Mouse (Mus musculus): Measurements from ENCODE around the gene Gm28539. TPM values are rescaled to one million over a fixed set of nuclear protein-coding genes. Genes with fewer than 3 reads are reported as not detected.
A peak's percentile ranks its signal among the peaks of the same experiment; 100 is the strongest.
"Not testable (repeated sequence)": the region's sequence is repeated elsewhere in the genome, so short reads cannot be mapped to it uniquely, and the experiment has no call there.

The Gm28539 gene
- polyA plus RNA-seq, 1 experiment from 2014 or later: not detected

DNA sequence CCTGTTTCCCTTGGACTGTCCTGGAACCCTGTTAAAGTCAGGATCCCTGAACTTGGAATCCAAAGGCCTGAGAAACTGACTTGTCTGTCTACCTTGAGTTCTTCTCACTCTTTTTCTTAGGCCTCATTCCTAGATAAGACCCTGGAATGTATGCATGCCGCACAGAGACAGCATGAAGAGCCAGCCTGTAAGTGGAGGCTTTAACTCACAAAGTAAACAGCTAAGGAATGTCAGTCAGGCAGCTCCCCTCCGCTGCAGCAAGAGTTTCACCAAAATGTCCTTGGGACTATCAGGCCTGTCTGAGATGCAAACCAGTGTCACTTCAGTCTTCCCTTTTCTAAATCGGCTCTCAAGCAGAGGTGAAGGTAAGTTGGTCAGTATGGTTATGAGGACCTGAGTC lies 134.5 kb downstream of the Gm28539 start:
- H3K9ac ChIP-seq (replicated peaks): no peak overlapping the region
- no peak overlapping the region for H3K27ac ChIP-seq
- WGBS: 90% methylated on average over 3 of the region's 3 CpGs
- no peak overlapping the region for H3K4me3 ChIP-seq (replicated peaks)
- H3K4me1 ChIP-seq (replicated peaks): no peaks in the 10 kb centered on the region
- peaks cover 42% of the 10 kb centered on the region for H3K36me3 ChIP-seq
- H3K9me3 ChIP-seq: 0 out of 2 replicates have a peak, but pooled peaks cover under 1% of the 10 kb centered on the region
- no peak for ATAC-seq (ENCODE audit: insufficient number of reproducible peaks, insufficient read depth, low FRiP score, low TSS enrichment, low read depth)
- H3K4me2 ChIP-seq: no peak overlapping the region
- H3K27me3 ChIP-seq: no peaks in the 10 kb centered on the region

DNA sequence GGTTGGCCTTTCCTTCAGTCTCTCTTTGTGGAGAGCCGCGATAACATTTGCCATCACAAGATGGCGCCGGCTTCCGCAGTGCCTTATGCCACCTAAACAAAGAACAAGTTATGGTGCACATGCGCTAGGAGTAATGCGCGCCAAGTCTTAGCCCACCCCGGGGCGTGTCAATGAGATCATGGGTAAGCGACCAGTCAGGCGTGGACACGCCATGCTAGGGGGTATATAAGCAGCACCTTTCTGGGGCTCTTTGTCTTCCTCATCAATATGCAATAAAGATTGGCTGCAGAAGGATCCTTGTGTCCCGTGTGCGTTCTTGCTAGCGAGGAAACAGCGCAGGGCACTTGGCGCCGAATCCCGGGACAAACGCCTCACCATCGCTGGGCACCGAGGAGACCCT lies 139.3 kb downstream of the Gm28539 start:
- H3K4me3 ChIP-seq (replicated peaks); ATAC-seq (ENCODE audit: insufficient number of reproducible peaks, insufficient read depth, low FRiP score, low TSS enrichment, low read depth); H3K27ac ChIP-seq; H3K4me1 ChIP-seq (replicated peaks); H3K9ac ChIP-seq (replicated peaks); H3K4me2 ChIP-seq; H3K9me3 ChIP-seq; H3K27me3 ChIP-seq: not testable (repeated sequence)
- WGBS: 85% methylated on average over 23 of the region's 23 CpGs
- H3K36me3 ChIP-seq: peaks cover 15% of the 10 kb centered on the region

DNA sequence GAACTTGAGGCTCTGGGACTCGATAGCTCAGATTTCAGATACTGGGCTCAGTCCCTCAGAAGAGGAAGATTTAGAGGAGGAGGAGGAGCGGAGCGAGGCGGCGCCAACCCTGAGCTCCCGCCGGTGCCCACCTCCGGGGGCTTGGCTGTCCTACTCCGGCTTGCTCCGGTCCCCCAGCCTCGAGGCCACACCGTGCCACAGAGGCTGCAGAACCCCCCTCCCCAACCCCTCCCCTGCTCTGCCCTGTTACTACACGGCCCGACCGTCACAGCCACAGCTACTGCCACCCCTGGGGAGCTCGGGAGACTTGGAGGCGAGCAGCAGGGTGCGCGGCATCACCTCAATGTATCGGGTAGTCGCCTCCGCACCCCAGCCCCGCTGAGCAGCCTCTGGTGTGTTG lies 139.9 kb downstream of the Gm28539 start:
- Histone ChIP-seq H3K9me3 (peaks cover 10% of the 10 kb centered on the region; the same call in 1 of the 2 replicates), H3K27me3 (no peaks in the 10 kb centered on the region), H3K9ac (replicated peaks) (no peak overlapping the region), H3K27ac (no peak overlapping the region), H3K4me2 (peak overlapping the region; percentile 13; the same call in 1 of the 2 replicates), H3K4me3 (replicated peaks) (no peak overlapping the region), H3K36me3 (peaks cover 8% of the 10 kb centered on the region), H3K4me1 (replicated peaks) (no peaks in the 10 kb centered on the region)
- 75% methylated on average over 23 of the region's 23 CpGs for WGBS
- no peak for ATAC-seq (ENCODE audit: insufficient number of reproducible peaks, insufficient read depth, low FRiP score, low TSS enrichment, low read depth)

DNA sequence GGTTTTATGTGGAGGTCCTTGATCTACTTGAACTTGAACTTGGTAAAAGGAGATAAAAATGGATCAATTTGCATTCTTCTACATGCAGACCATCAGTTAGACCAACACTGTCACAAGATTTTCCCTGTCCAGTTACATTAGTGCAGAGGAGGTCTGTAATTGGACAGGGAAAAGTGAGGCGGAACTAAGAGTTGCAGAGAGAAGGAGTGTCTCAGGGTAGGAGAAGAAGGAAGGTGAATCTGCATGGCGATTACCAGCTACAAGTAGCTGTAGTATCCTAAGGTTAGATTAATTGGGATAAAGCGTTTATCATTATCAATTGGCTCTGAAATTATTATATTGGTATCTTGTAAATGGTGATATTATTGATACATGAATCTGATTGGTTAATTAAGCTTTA lies 150.0 kb downstream of the Gm28539 start:
- Histone ChIP-seq H3K4me3 (replicated peaks) (no peak overlapping the region), H3K4me1 (replicated peaks) (no peaks in the 10 kb centered on the region)
- 90% methylated on average over 3 of the region's 3 CpGs for WGBS

DNA sequence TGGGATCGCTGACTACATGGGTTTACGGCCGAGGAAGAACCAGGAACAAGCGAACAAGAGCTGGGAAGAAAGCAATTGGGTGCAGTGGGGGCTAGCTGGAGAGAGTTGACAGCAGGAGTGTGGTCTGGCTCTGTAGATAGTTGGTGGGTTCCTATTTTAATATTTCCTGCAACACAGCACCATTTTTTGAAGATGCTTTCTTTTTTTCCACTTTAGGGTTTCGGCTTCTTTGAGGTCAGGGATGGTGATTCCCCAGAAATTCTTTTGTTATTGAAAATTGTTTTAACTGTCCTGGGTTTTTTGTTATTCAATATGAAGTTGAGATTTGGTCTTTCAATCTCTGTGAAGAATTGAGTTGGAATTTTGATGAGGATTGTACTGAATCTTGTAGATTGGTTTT lies 150.5 kb downstream of the Gm28539 start:
- H3K4me1 ChIP-seq (replicated peaks): no peaks in the 10 kb centered on the region
- no peak overlapping the region for H3K4me3 ChIP-seq (replicated peaks)
- no peak overlapping the region for H3K4me2 ChIP-seq
- 88% methylated on average over 5 of the region's 5 CpGs for WGBS
- no peak overlapping the region for H3K9ac ChIP-seq (replicated peaks)
- H3K27me3 ChIP-seq: no peaks in the 10 kb centered on the region
- no peak overlapping the region for H3K27ac ChIP-seq
- no peaks in the 10 kb centered on the region for H3K36me3 ChIP-seq
- H3K9me3 ChIP-seq: no peaks in the 10 kb centered on the region
- no peak for ATAC-seq (ENCODE audit: insufficient number of reproducible peaks, insufficient read depth, low FRiP score, low TSS enrichment, low read depth)

More for the DNA sequence above, 150.0 kb downstream of the Gm28539 start:
- no peaks in the 10 kb centered on the region for H3K9me3 ChIP-seq
- no peak for ATAC-seq (ENCODE audit: insufficient number of reproducible peaks, insufficient read depth, low FRiP score, low TSS enrichment, low read depth)
- H3K27me3 ChIP-seq: no peaks in the 10 kb centered on the region
- H3K27ac ChIP-seq: no peak overlapping the region
- no peak overlapping the region for H3K9ac ChIP-seq (replicated peaks)
- no peaks in the 10 kb centered on the region for H3K36me3 ChIP-seq
- H3K4me2 ChIP-seq: no peak overlapping the region

DNA sequence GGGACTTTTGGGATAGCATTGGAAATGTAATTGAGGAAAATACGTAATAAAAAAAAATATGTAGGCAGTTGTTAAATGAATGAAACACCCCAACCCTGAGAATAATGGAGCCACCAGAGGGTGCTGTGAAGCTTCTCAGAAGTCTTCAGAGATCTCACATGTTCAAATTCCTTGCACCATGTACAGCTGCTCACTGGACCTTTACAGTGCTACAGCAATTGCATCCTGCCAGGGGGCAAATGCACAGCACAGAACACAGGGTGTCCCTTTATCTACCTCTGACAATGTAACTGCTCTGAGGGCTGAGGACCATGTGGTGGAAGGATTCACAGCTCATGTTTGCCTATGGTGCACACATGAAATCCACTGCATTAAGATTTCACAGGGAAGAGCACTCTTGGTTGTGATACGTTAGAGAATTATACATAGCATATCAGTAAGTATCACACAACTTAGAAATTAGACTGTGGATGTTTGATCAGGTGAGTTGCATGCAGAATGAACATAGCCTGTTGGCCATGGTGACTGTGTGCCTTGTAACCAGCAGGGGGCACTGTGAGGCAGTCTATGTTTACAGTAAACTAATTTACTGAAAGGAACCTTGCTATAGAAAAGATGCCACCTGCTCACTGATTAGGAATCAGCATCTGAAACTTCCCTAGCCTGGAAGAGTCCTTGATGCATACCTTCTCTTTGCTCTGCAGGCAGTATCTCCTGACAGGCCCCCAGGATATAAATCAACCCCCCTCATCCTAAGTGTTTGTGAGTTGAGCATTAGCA lies 166.4 kb downstream of the Gm28539 start:
- not testable (repeated sequence) for ATAC-seq (ENCODE audit: insufficient number of reproducible peaks, insufficient read depth, low FRiP score, low TSS enrichment, low read depth); H3K4me3 ChIP-seq (replicated peaks); H3K27me3 ChIP-seq; H3K4me2 ChIP-seq; H3K9me3 ChIP-seq; H3K4me1 ChIP-seq (replicated peaks); H3K36me3 ChIP-seq; H3K9ac ChIP-seq (replicated peaks); H3K27ac ChIP-seq
- WGBS: 36% methylated on average over 2 of the region's 2 CpGs

DNA sequence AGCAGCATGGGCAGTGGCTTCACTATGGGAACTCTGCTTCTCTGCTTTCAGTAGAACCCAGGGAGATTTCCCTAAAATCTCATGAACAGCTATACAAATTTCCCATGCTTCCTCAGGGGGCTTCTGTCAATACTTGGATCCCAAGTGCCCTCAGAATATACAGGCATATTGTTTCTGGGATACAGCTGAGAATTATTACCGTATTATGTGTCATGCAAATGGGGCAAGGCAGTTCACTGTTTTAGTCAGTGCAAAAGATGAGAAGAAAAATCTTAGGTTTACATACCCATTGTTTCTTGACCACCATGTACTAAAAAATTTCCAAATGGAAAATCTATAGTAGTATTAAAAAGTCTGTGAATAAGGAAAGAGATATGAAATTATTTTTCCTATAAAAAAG lies 167.4 kb downstream of the Gm28539 start:
- H3K4me3 ChIP-seq (replicated peaks): no peak overlapping the region
- no peaks in the 10 kb centered on the region for H3K36me3 ChIP-seq
- no peak overlapping the region for H3K9ac ChIP-seq (replicated peaks)
- ATAC-seq (ENCODE audit: insufficient number of reproducible peaks, insufficient read depth, low FRiP score, low TSS enrichment, low read depth): no peak
- no peak overlapping the region for H3K4me2 ChIP-seq
- no peak overlapping the region for H3K27ac ChIP-seq
- no peaks in the 10 kb centered on the region for H3K27me3 ChIP-seq
- H3K4me1 ChIP-seq (replicated peaks): no peaks in the 10 kb centered on the region
- no peaks in the 10 kb centered on the region for H3K9me3 ChIP-seq
- 88% methylated on average over 1 of the region's 1 CpGs for WGBS

DNA sequence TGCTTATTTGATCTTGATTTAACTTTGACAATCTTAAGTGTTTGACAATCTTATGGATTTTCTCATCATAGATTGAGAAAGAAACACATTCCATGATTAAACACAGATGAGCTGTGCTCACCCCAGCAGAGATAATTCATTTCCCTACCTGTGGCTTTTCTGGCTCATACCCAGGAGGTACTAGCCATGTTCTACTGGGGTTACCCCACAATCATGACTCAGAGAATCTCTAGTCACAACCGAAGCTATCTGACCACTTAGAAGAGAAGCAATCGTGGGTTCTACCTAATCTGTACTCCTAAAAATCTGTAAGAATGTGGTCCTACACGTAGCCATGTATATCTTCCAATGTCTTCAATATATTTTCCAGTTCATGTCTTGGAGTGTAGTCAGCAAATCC lies 168.9 kb downstream of the Gm28539 start:
- H3K27me3 ChIP-seq: no peaks in the 10 kb centered on the region
- H3K9me3 ChIP-seq: no peaks in the 10 kb centered on the region
- no peak overlapping the region for H3K27ac ChIP-seq
- no peak overlapping the region for H3K4me2 ChIP-seq
- no peaks in the 10 kb centered on the region for H3K36me3 ChIP-seq
- ATAC-seq (ENCODE audit: insufficient number of reproducible peaks, insufficient read depth, low FRiP score, low TSS enrichment, low read depth): no peak
- WGBS: 73% methylated on average over 3 of the region's 3 CpGs
- H3K4me3 ChIP-seq (replicated peaks): no peak overlapping the region
- no peaks in the 10 kb centered on the region for H3K4me1 ChIP-seq (replicated peaks)
- H3K9ac ChIP-seq (replicated peaks): no peak overlapping the region

Other genes with a start within 250 kb of the Gm28539 start
- gene Tbx1, start 245.9 kb upstream of the Gm28539 start, polyA plus RNA-seq (2016; fragmentation: Nextera tagmentation; extraction: Ambion mirVana): 9.4 and 11.2 TPM in 2 replicates
- gene Gp1bb, start 214.2 kb upstream of the Gm28539 start, polyA plus RNA-seq (2016; fragmentation: Nextera tagmentation; extraction: Ambion mirVana): 3.9 and 4.3 TPM in 2 replicates
- 5.2 and 6.8 TPM in 2 replicates for gene Gm49601, start 210.2 kb upstream of the Gm28539 start, polyA plus RNA-seq (2016; fragmentation: Nextera tagmentation; extraction: Ambion mirVana)
- 31.7 and 34.2 TPM in 2 replicates for gene Sept5, start 206.6 kb upstream of the Gm28539 start, polyA plus RNA-seq (2016; fragmentation: Nextera tagmentation; extraction: Ambion mirVana)
- 15.3 and 19.4 TPM in 2 replicates for gene Cldn5, start 59.7 kb upstream of the Gm28539 start, polyA plus RNA-seq (2016; fragmentation: Nextera tagmentation; extraction: Ambion mirVana)
- gene Ufd1, start 24.8 kb upstream of the Gm28539 start, polyA plus RNA-seq (2016; fragmentation: Nextera tagmentation; extraction: Ambion mirVana): 118 and 120 TPM in 2 replicates
- gene Cdc45, start 24.6 kb upstream of the Gm28539 start, polyA plus RNA-seq (2016; fragmentation: Nextera tagmentation; extraction: Ambion mirVana): 63.9 and 64.2 TPM in 2 replicates
- gene 2510002D24Rik, start within 50 bp of the Gm28539 start, polyA plus RNA-seq (2016; fragmentation: Nextera tagmentation; extraction: Ambion mirVana): 37.3 and 38.9 TPM in 2 replicates
- 105 and 106 TPM in 2 replicates for gene Mrpl40, start 40.3 kb downstream of the Gm28539 start, polyA plus RNA-seq (2016; fragmentation: Nextera tagmentation; extraction: Ambion mirVana)
- gene Hira, start 40.5 kb downstream of the Gm28539 start, polyA plus RNA-seq (2016; fragmentation: Nextera tagmentation; extraction: Ambion mirVana): 24.0 and 24.6 TPM in 2 replicates

Data from limb, embryonic 12.5 days (tissue).